In the genomic region with DNA sequence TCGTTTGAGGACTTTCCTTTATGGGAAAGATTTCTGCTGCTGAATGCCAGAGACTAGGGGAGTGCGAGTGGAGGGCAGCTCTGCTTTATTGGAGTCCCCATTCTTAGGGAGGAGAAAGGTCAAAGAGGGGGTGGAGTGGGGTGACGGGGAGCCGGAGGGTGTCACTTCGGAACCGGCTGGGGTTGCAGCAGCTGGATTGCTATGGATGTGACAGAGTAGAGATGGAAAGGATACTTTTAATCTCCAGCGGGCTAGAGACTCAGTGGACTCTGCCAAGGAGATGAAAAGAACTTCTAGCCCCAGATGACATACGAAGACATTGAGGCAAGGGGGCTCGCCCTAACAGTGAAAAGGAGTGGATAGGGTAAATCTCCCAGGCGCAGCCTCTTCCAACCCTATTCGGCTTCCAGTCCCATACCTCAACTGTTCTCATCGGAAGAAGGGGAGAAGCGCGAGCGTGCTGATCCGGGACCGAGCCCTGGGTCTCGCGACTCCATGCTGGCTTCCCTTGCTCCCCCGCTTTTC, we compare ENCODE assay signal across 8 mouse cellular contexts. TPM values are rescaled to one million over a fixed set of nuclear protein-coding genes. Genes with fewer than 3 reads are reported as not detected.
DNase-seq lines count a peak whose midpoint lies in the region; ATAC-seq and TF ChIP-seq lines count a peak whose summit lies in the region.

No protein-coding gene starts in this region.

- H3K27me3 ChIP-seq in forebrain, embryonic 15.5 days = peaks cover 30% of the 10 kb centered on the region
- peaks cover 58% of the 10 kb centered on the region for H3K27me3 ChIP-seq in limb, embryonic 10.5 days (ENCODE audit: low read depth, poor library complexity, severe bottlenecking)
- peaks cover 39% of the 10 kb centered on the region for H3K27me3 ChIP-seq in neural tube, embryonic 15.5 days (replicated peaks)

- WGBS in lung, adult 2 months = 6% methylated on average over 20 of the region's 20 CpGs
- WGBS in forebrain, embryonic 15.5 days = under 1% methylated on average over 20 of the region's 20 CpGs
- WGBS in limb, embryonic 10.5 days = 4% methylated on average over 20 of the region's 20 CpGs
- WGBS in neural tube, embryonic 15.5 days = 2% methylated on average over 19 of the region's 20 CpGs

- H3K9me3 ChIP-seq in forebrain, embryonic 15.5 days = no peaks in the 10 kb centered on the region
- H3K9me3 ChIP-seq in limb, embryonic 10.5 days (replicated peaks) = no peaks in the 10 kb centered on the region
- H3K9me3 ChIP-seq in neural tube, embryonic 15.5 days (replicated peaks) = no peaks in the 10 kb centered on the region

- H3K36me3 ChIP-seq in forebrain, embryonic 15.5 days = no peaks in the 10 kb centered on the region
- no peaks in the 10 kb centered on the region for H3K36me3 ChIP-seq in limb, embryonic 10.5 days
- H3K36me3 ChIP-seq in neural tube, embryonic 15.5 days = no peaks in the 10 kb centered on the region

- peak overlapping the region; percentile 74 for H3K4me3 ChIP-seq in lung, adult 2 months (replicated peaks; ENCODE audit: extremely low read depth, low read depth, low read length)
- H3K4me3 ChIP-seq in forebrain, embryonic 15.5 days = peak overlapping the region; percentile 42
- H3K4me3 ChIP-seq in limb, embryonic 10.5 days = peak overlapping the region; percentile 63
- H3K4me3 ChIP-seq in neural tube, embryonic 15.5 days (replicated peaks) = peak overlapping the region; percentile 46

- peak overlapping the region; percentile 36; the same call in 1 of the 2 replicates for H3K9ac ChIP-seq in forebrain, embryonic 15.5 days (replicated peaks)
- peak overlapping the region; percentile 45 for H3K9ac ChIP-seq in neural tube, embryonic 15.5 days (replicated peaks)

- H3K4me1 ChIP-seq in lung, adult 2 months (ENCODE audit: control insufficient read depth, insufficient read depth, low read length) = peaks cover 7% of the 10 kb centered on the region
- peaks cover 12% of the 10 kb centered on the region for H3K4me1 ChIP-seq in forebrain, embryonic 15.5 days
- H3K4me1 ChIP-seq in limb, embryonic 10.5 days = peaks cover 13% of the 10 kb centered on the region
- peaks cover 16% of the 10 kb centered on the region for H3K4me1 ChIP-seq in neural tube, embryonic 15.5 days

- no peak overlapping the region for H3K27ac ChIP-seq in forebrain, embryonic 15.5 days (replicated peaks)
- H3K27ac ChIP-seq in limb, embryonic 10.5 days = no peak overlapping the region
- no peak overlapping the region for H3K27ac ChIP-seq in neural tube, embryonic 15.5 days (replicated peaks)

- DNase-seq in lung, adult 2 months = peak; percentile 17
- no peak for DNase-seq in lung, postnatal 14 days
- no peak for DNase-seq in limb, embryonic 10.5 days (ENCODE audit: low spot score)
- no peak for DNase-seq in layer of hippocampus, postnatal 10 days (ENCODE audit: low spot score in 2 of 2)
- no peak for DNase-seq in Muller cell, postnatal 12 days (ENCODE audit: inconsistent ontology term)

- peak overlapping the region; percentile 62 for H3K4me2 ChIP-seq in forebrain, embryonic 15.5 days (replicated peaks)
- H3K4me2 ChIP-seq in neural tube, embryonic 15.5 days = peak overlapping the region; percentile 91

- no peak for TF ChIP-seq POLR2A in lung, adult 2 months (IDR thresholded peaks at IDR 0.05; ENCODE audit: borderline replicate concordance, extremely low read depth, low read depth, low read length)

- TF ChIP-seq CTCF in lung, adult 2 months (IDR thresholded peaks at IDR 0.05; ENCODE audit: insufficient read depth, low read length) = no peak

- ATAC-seq in forebrain, embryonic 15.5 days (replicated peaks) = no peak
- ATAC-seq in neural tube, embryonic 15.5 days (ENCODE audit: low FRiP score) = no peak
- ATAC-seq in CD4-positive, CD25-positive, alpha-beta regulatory T cell, adult 4 months = no peak

RNA-seq across cellular contexts. Expression of a gene that starts 0.9 kb away (rescaled TPM):
- 42.6 and 74.6 TPM in 2 replicates for polyA plus RNA-seq in lung, adult 2 months (2012; rRNA removed)
- 1.5 and 1.7 TPM in 2 replicates for polyA plus RNA-seq in forebrain, embryonic 15.5 days (2015; fragmentation: Nextera tagmentation; extraction: Ambion mirVana)
- polyA plus RNA-seq in limb, embryonic 10.5 days (2016; fragmentation: Nextera tagmentation; extraction: Ambion mirVana) = not detected in 2 replicates
- 2.5 and 4.2 TPM in 2 replicates for polyA plus RNA-seq in neural tube, embryonic 15.5 days (2015; fragmentation: Nextera tagmentation; extraction: Ambion mirVana)
- not detected for polyA plus RNA-seq in CD4-positive, CD25-positive, alpha-beta regulatory T cell, adult 4 months (2017; shearing (Covaris generic))
- total RNA-seq in layer of hippocampus, postnatal 10 days (2021) = 1 to 10 TPM; 3.0 to 5.0 TPM
